In the genomic region with DNA sequence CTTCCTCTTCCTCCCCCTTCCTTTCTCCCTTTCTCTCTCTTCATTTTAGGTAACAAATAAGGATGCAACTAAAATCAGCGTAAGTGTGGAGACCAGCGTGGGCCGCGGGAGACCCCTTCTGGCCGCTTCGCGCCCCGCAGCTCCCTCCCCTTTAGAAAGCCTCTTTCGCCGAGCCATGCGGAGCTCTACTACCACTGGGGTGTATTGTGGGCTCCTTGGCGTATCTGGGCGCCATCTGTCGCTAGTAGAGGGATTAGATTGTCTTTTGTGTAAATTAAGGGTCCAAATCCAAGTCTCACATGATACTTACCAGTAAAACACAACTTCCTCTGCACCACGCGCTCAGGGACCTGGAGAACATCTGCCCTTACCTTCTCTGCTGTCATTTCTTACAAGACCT, we compare ENCODE assay signal across 9 mouse cellular contexts. TPM values are rescaled to one million over a fixed set of nuclear protein-coding genes. Genes with fewer than 3 reads are reported as not detected.
DNase-seq lines count a peak whose midpoint lies in the region; ATAC-seq and TF ChIP-seq lines count a peak whose summit lies in the region.
"Had no signal": no experiment of that assay in that cellular context is flagged by ENCODE, and none has a peak within 500 bp of the region (broad histone marks: within the 10 kb centered on the region; RNA-seq: fewer than 3 reads in every experiment).

No protein-coding gene starts in this region.

- no peak overlapping the region for H3K9ac ChIP-seq in ES-E14 (ENCODE audit: insufficient read depth, low read depth, low read length, poor library complexity, severe bottlenecking)
- peak overlapping the region; percentile 3; the same call in 1 of the 2 replicates for H3K9ac ChIP-seq in hindbrain, embryonic 15.5 days

- H3K27me3 ChIP-seq in hindbrain, embryonic 15.5 days, result no peaks in the 10 kb centered on the region

- no peak overlapping the region for H3K27ac ChIP-seq in ES-E14 (ENCODE audit: insufficient read depth, low read depth, low read length, poor library complexity, severe bottlenecking)
- H3K27ac ChIP-seq in hindbrain, embryonic 15.5 days (replicated peaks), result no peak overlapping the region

- in situ Hi-C loops in ES-E14 (cut with MboI; ENCODE audit: low sequenced_read_pairs in 2 of 2, unreplicated experiment in 2 of 2), result no loop called here

- H3K9me3 ChIP-seq in ES-E14 (ENCODE audit: control insufficient read depth, insufficient read depth, low read depth, low read length), result no peaks in the 10 kb centered on the region
- no peaks in the 10 kb centered on the region for H3K9me3 ChIP-seq in hindbrain, embryonic 15.5 days

- no peaks in the 10 kb centered on the region for H3K36me3 ChIP-seq in ES-E14 (ENCODE audit: control insufficient read depth, insufficient read depth, low read length, poor library complexity, severe bottlenecking)
- H3K36me3 ChIP-seq in hindbrain, embryonic 15.5 days, result peaks cover 4% of the 10 kb centered on the region; the same call in 1 of the 2 replicates

- peak; percentile 62 for ATAC-seq in frontal cortex, adult (ENCODE audit: low TSS enrichment)
- peak; percentile 79 for ATAC-seq in hindbrain, embryonic 15.5 days (ENCODE audit: low FRiP score, low read depth)
- ATAC-seq in erythroblast, adult 5-6 weeks (replicated peaks; ENCODE audit: low FRiP score, poor library complexity, severe bottlenecking), result no peak

- DNase-seq in ES-E14 (ENCODE audit: low read depth, low spot score), result no peak
- peak; percentile 23 for DNase-seq in cerebellum, adult 8-10 months
- peak; percentile 71 to 81 for DNase-seq in layer of hippocampus, postnatal 25 days (ENCODE audit: extremely low spot score in 1 of 2, low spot score in 1 of 2)
- DNase-seq in lung, postnatal 14 days, result peak; percentile 66
- DNase-seq in right cerebral cortex, postnatal 25 days, result peak; percentile 83

- peaks cover 0 to 8% of the 10 kb centered on the region in 2 experiments; a peak in 1 of 4 replicates for H3K4me1 ChIP-seq in ES-E14 (ENCODE audit: control insufficient read depth in 2 of 2, insufficient read depth in 2 of 2, low read length in 2 of 2, poor library complexity in 1 of 2)
- H3K4me1 ChIP-seq in hindbrain, embryonic 15.5 days (replicated peaks), result peaks cover 53% of the 10 kb centered on the region

- 4% methylated on average over 16 of the region's 16 CpGs for WGBS in hindbrain, embryonic 15.5 days

- no peak overlapping the region for H3K4me3 ChIP-seq in ES-E14 (ENCODE audit: insufficient read depth in 1 of 2, low read depth in 1 of 2, low read length in 2 of 2, poor library complexity in 1 of 2, severe bottlenecking in 1 of 2)
- H3K4me3 ChIP-seq in hindbrain, embryonic 15.5 days, result peak overlapping the region; percentile 77

- peak overlapping the region; percentile 95 for H3K4me2 ChIP-seq in hindbrain, embryonic 15.5 days

TF ChIP-seq in ES-E14, 5 proteins besides CTCF, POLR2A, EP300 and RAD21:
- TF ChIP-seq ZNF384 (IDR thresholded peaks at IDR 0.05; ENCODE audit: low read depth, low read length) (no peak), CHD2 (IDR thresholded peaks at IDR 0.05; ENCODE audit: low read depth, low read length) (no peak), ZC3H11A (IDR thresholded peaks at IDR 0.05; ENCODE audit: borderline replicate concordance, low read depth, low read length) (peak; percentile 20; the same call in 1 of the 2 replicates)

RNA-seq across cellular contexts. Expression of a gene that starts 3.1 kb away (rescaled TPM):
- 1.2 and 1.7 TPM in 2 replicates for total RNA-seq in ES-E14 (2012; rRNA removed)
- 32.6 and 34.3 TPM in 2 replicates for polyA plus RNA-seq in hindbrain, embryonic 15.5 days (2015; fragmentation: Nextera tagmentation; extraction: Ambion mirVana)
- total RNA-seq in layer of hippocampus, postnatal 25 days (2021), result 10 to 100 TPM; 64.7 to 73.7 TPM
- total RNA-seq in erythroblast, adult 5-6 weeks (2015; ENCODE audit: low replicate concordance), result not detected in 2 replicates
- total RNA-seq in erythroblast, adult 5-6 weeks (2017; ENCODE audit: low replicate concordance), result not detected in 2 replicates
- total RNA-seq: neutrophil, adult 5-6 weeks had no signal

Comparison
In these comparisons a context has a peak if more than half of its experiments do, and no peak if none do; other contexts are left out.
1. RNA of a gene that starts 3.1 kb away (total RNA-seq): 64.7 to 73.7 TPM in layer of hippocampus, postnatal 25 days; 1.2 to 1.7 TPM in ES-E14 and not detected in erythroblast, adult 5-6 weeks; every median in the first group is over 10 times any median in the second.